In the genomic region with DNA sequence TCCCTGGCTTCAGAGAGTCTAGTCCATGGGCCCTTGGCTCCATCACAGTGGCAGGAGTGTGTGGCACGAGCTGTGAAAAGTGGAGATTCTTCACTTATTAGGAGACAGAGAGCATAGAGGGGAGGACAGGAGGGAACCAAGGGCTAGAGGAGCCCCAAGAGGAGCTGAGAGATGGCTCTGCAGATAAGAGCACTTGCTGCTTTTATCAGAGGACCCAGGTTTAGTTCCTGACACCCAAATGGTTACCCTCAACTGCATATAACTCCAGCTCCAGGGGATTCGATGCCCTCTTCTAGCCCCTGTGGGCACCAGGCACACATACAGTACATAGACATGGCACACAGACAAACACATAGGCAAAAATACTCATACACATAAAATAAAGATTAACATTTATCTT, we compare ENCODE assay signal across 1 mouse cellular context.
TF ChIP-seq lines count a peak whose summit lies in the region.

No protein-coding gene starts in this region.

TF ChIP-seq in MEL, 35 proteins besides CTCF, POLR2A, EP300 and RAD21:
- no peak for TF ChIP-seq MXI1 (IDR thresholded peaks at IDR 0.05; ENCODE audit: low read depth, low read length)
- TF ChIP-seq KAT2A (conservative IDR thresholded peaks at IDR 0.05; ENCODE audit: low read depth, low read length) = no peak
- no peak for TF ChIP-seq UBTF (IDR thresholded peaks at IDR 0.05; ENCODE audit: borderline replicate concordance, insufficient read depth, low read depth, low read length)
- no peak for TF ChIP-seq NELFE (IDR thresholded peaks at IDR 0.05; ENCODE audit: low read depth, low read length)
- no peak for TF ChIP-seq ZNF384 (IDR thresholded peaks at IDR 0.05; ENCODE audit: low read depth, low read length)
- no peak for TF ChIP-seq ZC3H11A (IDR thresholded peaks at IDR 0.05; ENCODE audit: low read depth, low read length)
- TF ChIP-seq CHD2 (IDR thresholded peaks at IDR 0.05; ENCODE audit: low read length) = no peak
- TF ChIP-seq USF2 (IDR thresholded peaks at IDR 0.05; ENCODE audit: borderline replicate concordance in 1 of 2, insufficient read depth in 1 of 2, low read depth in 1 of 2, low read length in 2 of 2) = no peak
- no peak for TF ChIP-seq JUND (IDR thresholded peaks at IDR 0.05; ENCODE audit: low read depth, low read length)
- TF ChIP-seq MYC (IDR thresholded peaks at IDR 0.05; ENCODE audit: low read depth, low read length) = no peak
- TF ChIP-seq GATA1 (IDR thresholded peaks at IDR 0.05; ENCODE audit: low read depth, low read length) = peak; percentile 90
- peak; percentile 18; the same call in 1 of the 2 replicates for TF ChIP-seq TAL1 (IDR thresholded peaks at IDR 0.05; ENCODE audit: low read length)
- no peak for TF ChIP-seq POLR2AphosphoS5 (IDR thresholded peaks at IDR 0.05; ENCODE audit: borderline replicate concordance, low read depth, low read length)
- no peak for TF ChIP-seq ELF1 (IDR thresholded peaks at IDR 0.05; ENCODE audit: low read depth, low read length)
- TF ChIP-seq MYB (IDR thresholded peaks at IDR 0.05; ENCODE audit: low read depth, low read length) = peak; percentile 72
- no peak for TF ChIP-seq E2F4 (IDR thresholded peaks at IDR 0.05; ENCODE audit: borderline replicate concordance, low read depth, low read length)
- TF ChIP-seq TBP (IDR thresholded peaks at IDR 0.05; ENCODE audit: low read depth, low read length) = no peak
- no peak for TF ChIP-seq ZMIZ1 (IDR thresholded peaks at IDR 0.05; ENCODE audit: low read depth, low read length)
- TF ChIP-seq MAX (IDR thresholded peaks at IDR 0.05; ENCODE audit: low read length) = no peak
- TF ChIP-seq ETS1 (IDR thresholded peaks at IDR 0.05; ENCODE audit: low read depth, low read length) = peak; percentile 39; the same call in 1 of the 2 replicates
- TF ChIP-seq SIN3A (IDR thresholded peaks at IDR 0.05; ENCODE audit: low read length) = no peak
- TF ChIP-seq NRF1 (IDR thresholded peaks at IDR 0.05; ENCODE audit: insufficient read depth, low read depth, low read length, poor library complexity, severe bottlenecking) = no peak
- no peak for TF ChIP-seq HCFC1 (IDR thresholded peaks at IDR 0.05; ENCODE audit: low read depth, low read length)
- TF ChIP-seq USF1 (IDR thresholded peaks at IDR 0.05; ENCODE audit: low read depth, low read length) = no peak
- peak; percentile 28; the same call in 1 of the 2 replicates for TF ChIP-seq RCOR1 (IDR thresholded peaks at IDR 0.05; ENCODE audit: low read depth, low read length)
- no peak for TF ChIP-seq MAFK (IDR thresholded peaks at IDR 0.05; ENCODE audit: borderline replicate concordance, low read depth, low read length)
- no peak for TF ChIP-seq SMC3 (IDR thresholded peaks at IDR 0.05; ENCODE audit: low read depth, low read length)
- TF ChIP-seq ZKSCAN1 (IDR thresholded peaks at IDR 0.05; ENCODE audit: low read depth, low read length) = no peak
- TF ChIP-seq BHLHE40 (IDR thresholded peaks at IDR 0.05; ENCODE audit: borderline replicate concordance, low read depth, low read length) = no peak
- TF ChIP-seq TCF12 (IDR thresholded peaks at IDR 0.05; ENCODE audit: low read depth, low read length) = peak; percentile 75
- TF ChIP-seq MAZ (IDR thresholded peaks at IDR 0.05; ENCODE audit: low read depth, low read length) = no peak
- no peak for TF ChIP-seq POLR2AphosphoS2 (IDR thresholded peaks at IDR 0.05; ENCODE audit: low read length)
- TF ChIP-seq CHD1 (IDR thresholded peaks at IDR 0.05; ENCODE audit: low read depth, low read length) = no peak
- TF ChIP-seq MEF2A (IDR thresholded peaks at IDR 0.05; ENCODE audit: extremely low read depth, insufficient replicate concordance, low read depth, low read length, poor library complexity, severe bottlenecking) = no peak
- TF ChIP-seq GABPA (IDR thresholded peaks at IDR 0.05; ENCODE audit: low read depth, low read length) = no peak
